9 mouse cellular contexts compared by ENCODE assay signal in the genomic region with DNA sequence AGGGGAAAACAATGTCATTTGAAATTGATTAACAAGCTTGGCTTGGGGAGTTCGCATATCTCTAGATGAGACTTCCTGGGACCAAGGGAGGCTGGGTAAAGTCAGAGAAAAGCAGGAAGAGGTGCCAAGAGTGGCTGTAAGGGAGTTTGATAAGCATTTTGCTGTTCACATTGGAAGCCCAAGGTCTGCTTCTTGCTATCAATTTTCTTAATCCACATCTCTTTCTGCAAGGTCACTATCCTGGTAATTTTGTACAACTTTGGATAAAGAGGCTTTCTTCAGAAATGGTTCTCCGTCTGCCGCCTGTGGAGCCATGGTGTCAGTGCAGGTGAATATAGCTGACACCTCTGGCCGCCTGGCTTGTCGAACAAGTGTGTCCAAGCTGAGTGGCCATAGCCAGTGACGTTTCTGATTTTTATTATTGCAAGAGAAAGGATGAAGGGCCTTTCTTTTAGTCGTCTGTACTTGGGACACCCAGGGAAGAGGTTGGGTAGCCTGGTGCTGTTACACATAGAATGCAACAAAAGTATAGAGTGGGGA. TPM values are rescaled to one million over a fixed set of nuclear protein-coding genes. Genes with fewer than 3 reads are reported as not detected.
A peak's percentile ranks its signal among the peaks of the same experiment; 100 is the strongest.
DNase-seq lines count a peak whose midpoint lies in the region; ATAC-seq lines count a peak whose summit lies in the region.
"Had no signal": no experiment of that assay in that cellular context is flagged by ENCODE, and none has a peak within 500 bp of the region (broad histone marks: within the 10 kb centered on the region; RNA-seq: fewer than 3 reads in every experiment).

No protein-coding gene starts in this region.

- ATAC-seq in heart, embryonic 13.5 days (ENCODE audit: extremely low read depth, insufficient number of reproducible peaks, low FRiP score, low TSS enrichment), result peak; percentile 39; the same call in 1 of the 2 replicates
- ATAC-seq in megakaryocyte-erythroid progenitor cell, adult 5-6 weeks (replicated peaks; ENCODE audit: low FRiP score, low TSS enrichment, poor library complexity, severe bottlenecking), result peak; percentile 84
- peak; percentile 50 for ATAC-seq in stomach, embryonic 14.5 days (ENCODE audit: insufficient number of reproducible peaks, insufficient read depth, low FRiP score, low read depth)

- DNase-seq in right cerebral cortex, postnatal 10 days (ENCODE audit: low spot score in 2 of 2), result peak; percentile 56 to 70
- no peak for DNase-seq in right cerebral cortex, adult 18-20 months
- DNase-seq in limb, embryonic 10.5 days (ENCODE audit: low spot score), result no peak
- DNase-seq in left cerebral cortex, adult 18-20 months (ENCODE audit: low spot score in 2 of 2), result no peak

- H3K9ac ChIP-seq in heart, embryonic 13.5 days, result peak overlapping the region; percentile 98
- peak overlapping the region; percentile 92 for H3K9ac ChIP-seq in stomach, embryonic 14.5 days (replicated peaks; ENCODE audit: low read depth, low read length)

- peaks cover 13% of the 10 kb centered on the region; the same call in 1 of the 2 replicates for H3K4me1 ChIP-seq in brown adipose tissue, adult 24 weeks (ENCODE audit: control insufficient read depth, insufficient read depth, insufficient read length, low read length)
- H3K4me1 ChIP-seq in heart, embryonic 13.5 days, result peaks cover 57% of the 10 kb centered on the region
- peaks cover 24% of the 10 kb centered on the region for H3K4me1 ChIP-seq in limb, embryonic 10.5 days
- peaks cover 12% of the 10 kb centered on the region; the same call in 1 of the 2 replicates for H3K4me1 ChIP-seq in stomach, embryonic 14.5 days (ENCODE audit: control insufficient read depth, insufficient read depth, low read length)

- 3% methylated on average over 7 of the region's 7 CpGs for WGBS in heart, embryonic 13.5 days
- 6% methylated on average over 7 of the region's 7 CpGs for WGBS in limb, embryonic 10.5 days
- 5% methylated on average over 7 of the region's 7 CpGs for WGBS in stomach, embryonic 14.5 days

- no peaks in the 10 kb centered on the region for H3K27me3 ChIP-seq in heart, embryonic 13.5 days (replicated peaks)
- H3K27me3 ChIP-seq in limb, embryonic 10.5 days (ENCODE audit: low read depth, poor library complexity, severe bottlenecking), result no peaks in the 10 kb centered on the region
- H3K27me3 ChIP-seq in stomach, embryonic 14.5 days (ENCODE audit: control insufficient read depth, insufficient read depth, low read length), result no peaks in the 10 kb centered on the region

- H3K4me3 ChIP-seq in brown adipose tissue, adult 24 weeks (ENCODE audit: insufficient read depth, low read depth, low read length), result peak overlapping the region; percentile 79
- peak overlapping the region; percentile 87 for H3K4me3 ChIP-seq in heart, embryonic 13.5 days
- peak overlapping the region; percentile 95 for H3K4me3 ChIP-seq in limb, embryonic 10.5 days
- H3K4me3 ChIP-seq in stomach, embryonic 14.5 days (ENCODE audit: low read depth, low read length), result peak overlapping the region; percentile 88

- H3K27ac ChIP-seq in brown adipose tissue, adult 24 weeks (replicated peaks; ENCODE audit: low read depth, low read length), result peak overlapping the region; percentile 90
- peak overlapping the region; percentile 94 for H3K27ac ChIP-seq in heart, embryonic 13.5 days (replicated peaks)
- peak overlapping the region; percentile 92 for H3K27ac ChIP-seq in limb, embryonic 10.5 days
- peak overlapping the region; percentile 95 for H3K27ac ChIP-seq in stomach, embryonic 14.5 days (ENCODE audit: low read length)

- H3K36me3 ChIP-seq in heart, embryonic 13.5 days, result peaks cover 17% of the 10 kb centered on the region
- H3K36me3 ChIP-seq in limb, embryonic 10.5 days, result peaks cover 19% of the 10 kb centered on the region
- no peaks in the 10 kb centered on the region for H3K36me3 ChIP-seq in stomach, embryonic 14.5 days (ENCODE audit: control insufficient read depth, insufficient read depth, low read length)

- H3K4me2 ChIP-seq in heart, embryonic 13.5 days, result peak overlapping the region; percentile 90
- H3K4me2 ChIP-seq in stomach, embryonic 14.5 days (replicated peaks; ENCODE audit: low read depth, low read length), result peak overlapping the region; percentile 65

- no peaks in the 10 kb centered on the region for H3K9me3 ChIP-seq in heart, embryonic 13.5 days
- H3K9me3 ChIP-seq in limb, embryonic 10.5 days (replicated peaks), result no peaks in the 10 kb centered on the region
- H3K9me3 ChIP-seq in stomach, embryonic 14.5 days (ENCODE audit: control insufficient read depth, low read depth, low read length), result no peaks in the 10 kb centered on the region

RNA-seq across cellular contexts. Expression of a gene that starts 0.5 kb away (rescaled TPM):
- polyA plus RNA-seq in brown adipose tissue, adult 24 weeks (2012; ENCODE audit: insufficient read depth, insufficient read length, missing spikeins), result 42.9 TPM in 2 replicates
- 39.1 and 41.1 TPM in 2 replicates for polyA plus RNA-seq in heart, embryonic 13.5 days (2015; fragmentation: Nextera tagmentation; extraction: Ambion mirVana)
- 55.5 and 65.5 TPM in 2 replicates for polyA plus RNA-seq in limb, embryonic 10.5 days (2016; fragmentation: Nextera tagmentation; extraction: Ambion mirVana)
- 31.2 and 37.7 TPM in 2 replicates for total RNA-seq in megakaryocyte-erythroid progenitor cell, adult 5-6 weeks (2014; fragmentation: Nextera tagmentation)
- 42.3 and 43.6 TPM in 2 replicates for total RNA-seq in megakaryocyte-erythroid progenitor cell, adult 5-6 weeks (2017)
- polyA plus RNA-seq in stomach, embryonic 14.5 days (2014; fragmentation: Nextera tagmentation; extraction: Ambion mirVana), result 23.2 and 23.3 TPM in 2 replicates
- total RNA-seq in left cerebral cortex, adult 18-20 months (2021), result 10 to 100 TPM; 78.9 to 79.3 TPM

RNA-seq across cellular contexts. Expression of a gene that starts 5.2 kb away (rescaled TPM):
- 1.5 TPM in 1 of 2 replicates, not detected in the other for polyA plus RNA-seq in brown adipose tissue, adult 24 weeks (2012; ENCODE audit: insufficient read depth, insufficient read length, missing spikeins)
- 1.2 and 1.5 TPM in 2 replicates for polyA plus RNA-seq in heart, embryonic 13.5 days (2015; fragmentation: Nextera tagmentation; extraction: Ambion mirVana)
- 0.55 and 1.3 TPM in 2 replicates for polyA plus RNA-seq in limb, embryonic 10.5 days (2016; fragmentation: Nextera tagmentation; extraction: Ambion mirVana)
- total RNA-seq in megakaryocyte-erythroid progenitor cell, adult 5-6 weeks (2014; fragmentation: Nextera tagmentation), result not detected in 2 replicates
- total RNA-seq in megakaryocyte-erythroid progenitor cell, adult 5-6 weeks (2017), result not detected in 2 replicates
- polyA plus RNA-seq in stomach, embryonic 14.5 days (2014; fragmentation: Nextera tagmentation; extraction: Ambion mirVana), result 0.75 and 2.0 TPM in 2 replicates
- 1 to 10 TPM in 1 of 2 experiments, under 1 TPM in 1; 0.44 to 1.2 TPM for total RNA-seq in left cerebral cortex, adult 18-20 months (2021)
- total RNA-seq: gastrocnemius, postnatal 4 days had no signal

RNA-seq across cellular contexts. Expression of a gene that starts 56.5 kb away (rescaled TPM):
- polyA plus RNA-seq in brown adipose tissue, adult 24 weeks (2012; ENCODE audit: insufficient read depth, insufficient read length, missing spikeins), result not detected in 2 replicates
- polyA plus RNA-seq in heart, embryonic 13.5 days (2015; fragmentation: Nextera tagmentation; extraction: Ambion mirVana), result 4,508 and 5,229 TPM in 2 replicates
- polyA plus RNA-seq in limb, embryonic 10.5 days (2016; fragmentation: Nextera tagmentation; extraction: Ambion mirVana), result 6.8 and 8.0 TPM in 2 replicates
- total RNA-seq in megakaryocyte-erythroid progenitor cell, adult 5-6 weeks (2014; fragmentation: Nextera tagmentation), result not detected in 2 replicates
- total RNA-seq in megakaryocyte-erythroid progenitor cell, adult 5-6 weeks (2017), result not detected in 2 replicates
- 4.9 and 8.4 TPM in 2 replicates for polyA plus RNA-seq in stomach, embryonic 14.5 days (2014; fragmentation: Nextera tagmentation; extraction: Ambion mirVana)
- total RNA-seq in left cerebral cortex, adult 18-20 months (2021), result not detected
- total RNA-seq: gastrocnemius, postnatal 4 days had no signal

Comparison
In these comparisons a context has a peak if more than half of its experiments do, and no peak if none do; other contexts are left out.
1. DNase-seq: peak in right cerebral cortex, postnatal 10 days (2 of 2); none in right cerebral cortex, adult 18-20 months (single experiment), limb, embryonic 10.5 days (single experiment) and left cerebral cortex, adult 18-20 months (0 of 2).
2. RNA of a gene that starts 56.5 kb away (polyA plus RNA-seq): 4,508 to 5,229 TPM in heart, embryonic 13.5 days; 6.8 to 8.0 TPM in limb, embryonic 10.5 days, 4.9 to 8.4 TPM in stomach, embryonic 14.5 days and not detected in brown adipose tissue, adult 24 weeks; every median in the first group is over 100 times any median in the second.
3. Peak in every context shown above with its lines, with median percentiles within 50 percentile points of each other: H3K27ac ChIP-seq, H3K4me3 ChIP-seq and ATAC-seq.